Mouse (Mus musculus): Measurements from ENCODE around the gene Map2k3.

The Map2k3 gene

GRCm38 (mm10) chr11:60924981-60925380, 6.9 kb upstream of the Map2k3 start:
- no peak for DNase-seq (ENCODE audit: low read depth, low spot score)

DNA sequence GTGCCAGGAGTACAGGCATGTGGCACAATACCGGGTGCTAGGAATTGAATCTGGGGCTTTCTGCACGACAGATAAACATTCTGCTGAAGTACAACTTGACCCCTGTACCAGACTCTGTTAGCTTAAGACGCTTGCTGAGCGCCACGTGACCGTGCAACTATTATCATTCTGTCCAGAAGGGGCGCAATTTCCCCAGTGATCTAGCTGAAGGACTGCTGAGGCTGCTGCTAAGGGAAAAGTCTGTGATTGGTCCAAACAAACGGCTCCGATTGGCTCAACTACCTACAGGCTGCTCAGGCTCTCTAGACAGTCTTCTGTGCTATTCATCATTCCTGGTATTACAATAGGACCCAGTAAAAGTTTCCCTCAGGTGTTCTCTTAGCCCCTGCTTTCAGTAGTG, 4.6 kb upstream of the Map2k3 start:
- DNase-seq (ENCODE audit: low read depth, low spot score): peak; percentile 93

- no peak for DNase-seq (ENCODE audit: low read depth, low spot score)
Observed at GRCm38 (mm10) chr11:60930724-60931281, 1.0 kb upstream of the Map2k3 start.

- DNase-seq (ENCODE audit: low read depth, low spot score): no peak
Observed at GRCm38 (mm10) chr11:60931282-60931868, 458 bp upstream of the Map2k3 start.

- DNase-seq (ENCODE audit: low read depth, low spot score): no peak
Observed at GRCm38 (mm10) chr11:60932503-60933020, 729 bp downstream of the Map2k3 start.

- DNase-seq (ENCODE audit: low read depth, low spot score): no peak
Observed at GRCm38 (mm10) chr11:60933178-60933930, 1.5 kb downstream of the Map2k3 start.

DNA sequence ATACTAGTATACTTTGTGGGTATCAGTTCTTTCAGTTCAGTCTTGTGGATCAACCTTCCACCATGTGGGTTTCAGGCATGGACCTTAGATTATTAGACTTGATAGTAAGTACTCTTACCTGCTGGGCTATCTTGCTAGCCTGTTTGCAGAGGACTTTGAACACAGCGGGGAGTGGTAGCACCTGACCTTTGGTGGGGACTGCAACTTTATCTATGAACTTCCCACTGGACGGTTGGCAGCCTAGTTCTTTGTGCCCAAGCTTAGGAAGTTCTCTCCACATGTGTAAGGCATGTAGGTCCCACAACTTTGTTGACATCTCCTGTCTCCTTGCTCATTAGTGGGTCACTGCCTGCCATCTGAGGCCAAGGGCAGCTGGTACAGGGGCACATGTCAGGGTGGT, 3.0 kb downstream of the Map2k3 start:
- DNase-seq (ENCODE audit: low read depth, low spot score): no peak

DNA sequence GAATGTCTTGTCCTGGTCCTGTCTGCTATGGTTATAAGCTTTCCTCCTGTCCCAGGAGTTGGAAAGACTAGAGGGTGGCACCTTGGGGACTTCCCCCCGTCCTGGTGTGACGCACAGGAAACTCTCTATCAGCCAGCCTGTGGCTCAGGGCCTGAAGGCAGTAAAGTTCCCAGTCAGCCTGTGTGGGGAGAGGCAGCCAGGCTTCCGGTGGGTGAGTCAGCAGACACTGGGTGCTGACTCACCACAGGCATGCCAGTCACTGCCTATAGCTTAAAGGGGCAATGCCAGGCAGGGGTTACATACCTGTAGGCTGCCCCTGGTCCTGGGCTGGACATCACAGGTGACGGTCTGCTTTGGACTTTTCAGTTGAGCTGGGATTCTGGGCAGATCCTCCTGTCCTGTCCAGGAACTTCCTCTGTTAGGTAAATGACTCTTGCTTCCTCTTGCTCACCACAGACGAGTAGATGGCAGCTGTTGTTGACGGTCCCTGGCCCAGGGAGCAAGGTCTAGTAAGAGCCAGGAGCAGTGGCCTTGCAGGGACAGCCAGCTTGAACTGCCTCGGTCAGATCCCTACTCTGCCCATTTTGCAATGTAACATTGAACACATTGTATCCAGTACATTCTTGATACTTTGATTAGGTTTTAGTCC, 3.6 kb downstream of the Map2k3 start:
- peak; percentile 88 for DNase-seq (ENCODE audit: low read depth, low spot score)

GRCm38 (mm10) chr11:60935975-60936373, 4.1 kb downstream of the Map2k3 start:
- DNase-seq (ENCODE audit: low read depth, low spot score): no peak

- DNase-seq (ENCODE audit: low read depth, low spot score): no peak
Observed at GRCm38 (mm10) chr11:60937611-60938010, 5.8 kb downstream of the Map2k3 start.

- DNase-seq (ENCODE audit: low read depth, low spot score): no peak
Observed at GRCm38 (mm10) chr11:60939487-60939886, 7.7 kb downstream of the Map2k3 start.

DNA sequence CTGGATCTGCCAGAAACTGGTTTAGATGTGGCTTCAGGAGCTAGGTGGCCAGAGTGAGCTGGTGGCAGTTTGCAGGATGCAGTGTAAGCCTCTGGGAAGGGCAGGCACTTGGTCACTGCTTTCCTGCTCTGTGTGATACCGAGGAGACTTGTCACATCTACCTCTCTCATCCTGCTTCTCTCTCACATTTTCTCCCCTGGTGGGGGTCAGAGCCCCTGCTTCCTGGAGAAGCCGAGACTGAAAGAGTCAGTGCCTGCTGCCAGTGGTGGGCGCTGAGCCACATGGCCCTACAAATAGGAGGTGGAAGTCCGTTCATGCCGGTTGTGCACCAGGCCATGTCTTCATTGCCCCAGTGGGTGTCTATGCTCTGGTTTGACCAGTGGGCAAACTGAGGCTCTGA, 8.7 kb downstream of the Map2k3 start:
- no peak for DNase-seq (ENCODE audit: low read depth, low spot score)

- DNase-seq (ENCODE audit: low read depth, low spot score): no peak
Observed at GRCm38 (mm10) chr11:60941370-60941769, 9.5 kb downstream of the Map2k3 start.

- no peak for DNase-seq (ENCODE audit: low read depth, low spot score)
Observed at GRCm38 (mm10) chr11:60942263-60943015, 10.6 kb downstream of the Map2k3 start.

DNA sequence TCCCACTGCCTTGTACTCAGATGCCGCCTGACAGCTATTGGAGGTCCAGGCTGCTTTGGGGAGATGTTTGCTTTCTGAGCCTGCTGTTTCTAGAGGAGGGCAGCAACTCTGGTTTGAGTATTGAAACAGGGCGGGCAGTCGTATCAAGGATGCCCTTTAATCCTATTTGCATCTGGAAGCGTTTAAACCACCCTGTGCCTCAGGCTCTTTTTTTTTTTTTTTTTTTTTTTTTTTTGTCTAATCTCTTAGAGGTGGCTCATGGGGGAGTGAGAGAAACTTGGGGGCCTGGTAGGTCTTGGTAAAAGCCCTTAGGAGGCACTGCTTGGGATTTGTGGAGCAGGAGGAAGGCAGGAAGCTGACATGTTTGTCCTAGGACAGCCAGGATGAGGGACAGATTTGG, 13.2 kb downstream of the Map2k3 start:
- DNase-seq (ENCODE audit: low read depth, low spot score): no peak

GRCm38 (mm10) chr11:60951896-60952295, 20.1 kb downstream of the Map2k3 start:
- no peak for DNase-seq (ENCODE audit: low read depth, low spot score)

DNA sequence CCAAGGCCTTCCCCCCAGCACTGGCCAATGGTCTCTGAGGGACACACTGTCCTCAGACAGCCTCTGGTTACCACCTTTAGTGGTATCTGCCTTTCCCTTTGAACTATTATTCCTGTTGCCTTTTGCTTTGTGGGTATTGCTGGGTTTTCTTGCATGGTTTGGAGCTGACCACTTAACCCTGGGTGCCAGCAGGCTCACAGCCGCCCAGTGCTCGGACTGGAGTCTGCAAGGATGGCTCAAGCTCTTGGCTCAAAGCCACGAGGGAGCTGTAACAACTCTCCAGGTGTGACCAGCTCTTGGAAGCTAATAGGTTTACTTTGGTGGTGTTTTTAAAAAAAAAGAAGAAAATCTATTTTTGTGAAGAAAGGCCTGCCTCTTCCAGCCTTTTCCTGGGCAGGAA, 20.5 kb downstream of the Map2k3 start:
- DNase-seq (ENCODE audit: low read depth, low spot score): no peak

GRCm38 (mm10) chr11:60952986-60953385, 21.2 kb downstream of the Map2k3 start:
- no peak for DNase-seq (ENCODE audit: low read depth, low spot score)

DNA sequence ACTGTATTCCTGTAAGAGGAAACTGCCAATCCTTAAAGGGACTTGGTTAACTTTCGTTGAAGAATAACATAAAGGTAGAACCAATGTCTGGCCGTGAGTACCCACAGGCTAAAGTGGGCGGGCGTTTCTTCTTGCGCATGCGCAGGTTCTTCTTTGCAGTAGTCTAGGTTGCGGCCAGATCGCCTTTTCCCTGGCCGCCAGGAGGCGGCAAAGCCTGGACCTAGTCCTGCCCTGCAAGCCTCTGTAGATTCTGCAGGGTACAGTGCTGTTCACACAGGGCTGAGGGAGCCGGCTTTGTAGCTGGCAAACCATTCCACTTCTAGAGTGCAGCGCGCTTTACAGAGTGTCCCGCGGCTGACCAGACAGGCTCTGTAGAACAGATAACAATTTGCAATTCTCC, 22.0 kb downstream of the Map2k3 start:
- DNase-seq (ENCODE audit: low read depth, low spot score): peak; percentile 58

DNA sequence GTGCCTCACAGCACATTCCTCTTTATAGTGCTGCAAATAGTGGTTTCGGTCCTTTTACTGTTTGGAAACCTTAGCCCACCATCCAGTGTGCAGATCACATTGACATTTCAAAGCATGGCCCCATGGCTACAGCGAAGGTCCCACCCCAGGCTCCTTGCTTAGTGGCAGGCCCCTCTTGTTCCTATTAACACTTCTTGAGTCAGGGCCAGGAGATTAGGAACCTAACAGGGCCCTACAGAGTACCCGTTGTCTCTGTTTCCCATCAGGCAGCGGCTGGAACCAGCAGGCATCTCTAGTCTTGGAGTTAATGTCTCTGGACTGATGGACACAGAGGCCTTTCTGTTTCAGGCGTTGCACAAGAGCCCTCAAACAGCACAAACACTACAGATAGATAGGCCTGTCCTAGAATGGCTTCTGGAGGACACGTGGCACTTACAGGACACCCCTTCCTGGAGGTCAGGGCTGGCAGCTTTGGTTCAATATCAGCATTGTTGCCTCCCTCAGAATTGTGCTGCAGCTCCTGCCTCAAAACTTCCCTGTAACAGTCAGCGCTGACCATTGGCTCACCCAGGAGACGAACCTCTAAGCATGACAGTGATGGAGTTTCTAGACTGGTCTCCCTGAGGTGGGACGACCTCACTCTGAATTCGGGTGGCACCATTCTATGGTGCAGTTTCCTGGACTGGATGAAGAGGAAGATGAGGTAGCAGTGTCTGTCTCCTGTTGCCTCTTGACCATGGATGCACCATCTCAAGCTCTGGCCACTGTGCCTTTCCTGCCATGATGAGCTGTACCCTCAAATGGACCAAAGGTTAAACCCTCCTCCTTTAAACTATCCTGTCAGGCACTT, 22.6 kb downstream of the Map2k3 start:
- no peak for DNase-seq (ENCODE audit: low read depth, low spot score)
